Mouse (Mus musculus) ES-E14 (cell line): Measurements from ENCODE around the gene Gm9844. TPM values are rescaled to one million over a fixed set of nuclear protein-coding genes. Genes with fewer than 3 reads are reported as not detected.

Experiments used
- DNase-seq: peaks from one replicate; pipeline ENCODE4 v3.0.0-alpha.2; 2013; ENCODE audit warnings: low read depth, low spot score
- H3K27ac ChIP-seq: 2 replicates; pipeline ENCODE4 v1.5.1; 2012; ENCODE audit warnings: low read depth, mild to moderate bottlenecking, low read length, moderate library complexity, mixed read lengths; ENCODE audit not compliant: poor library complexity, insufficient read depth, severe bottlenecking
- H3K36me3 ChIP-seq: 2 replicates; pipeline ENCODE4 v1.6.1; 2012; ENCODE audit warnings: mild to moderate bottlenecking, low read length, moderate library complexity, mixed read lengths; ENCODE audit not compliant: control insufficient read depth, poor library complexity, insufficient read depth, severe bottlenecking
- H3K4me1 ChIP-seq, 2 experiments: fragments of 150-350 bp in 1 of 2; sonication (generic) in 1 of 2; 2 replicates each; pipeline ENCODE4 v1.6.1; 2012; ENCODE audit warnings: low read length in 2 of 2, mild to moderate bottlenecking in 1 of 2, mixed read lengths in 1 of 2; ENCODE audit not compliant: control insufficient read depth in 2 of 2, insufficient read depth in 2 of 2, poor library complexity in 1 of 2
- H3K4me3 ChIP-seq, 2 experiments: fragments of 150-350 bp in 1 of 2; sonication (generic) in 1 of 2; 2 replicates each; pipeline ENCODE4 v1.5.1; 2012; ENCODE audit warnings: low read length in 2 of 2, low read depth in 1 of 2, mild to moderate bottlenecking in 1 of 2, mixed read lengths in 1 of 2; ENCODE audit not compliant: insufficient read depth in 1 of 2, poor library complexity in 1 of 2, severe bottlenecking in 1 of 2
- H3K9ac ChIP-seq: 2 replicates; pipeline ENCODE4 v1.6.1; 2012; ENCODE audit warnings: low read depth, mild to moderate bottlenecking, low read length, mixed read lengths; ENCODE audit not compliant: poor library complexity, insufficient read depth, severe bottlenecking
- H3K9me3 ChIP-seq: fragments of 150-350 bp; sonication (generic); 2 replicates; pipeline ENCODE4 v1.6.1; 2012; ENCODE audit warnings: low read depth, mild to moderate bottlenecking, low read length; ENCODE audit not compliant: control insufficient read depth, insufficient read depth
- CHD2 ChIP-seq: IDR thresholded peaks from 2 replicates; pipeline ENCODE4 v1.6.1; 2014; ENCODE audit warnings: mild to moderate bottlenecking, low read depth, low read length, inconsistent platforms
- HCFC1 ChIP-seq: IDR thresholded peaks from 2 replicates; pipeline ENCODE4 v1.6.1; 2012; ENCODE audit warnings: low read length, inconsistent platforms, borderline replicate concordance; ENCODE audit not compliant: insufficient read depth
- MAFK ChIP-seq: IDR thresholded peaks from 2 replicates; pipeline ENCODE4 v1.6.1; 2014; ENCODE audit warnings: mild to moderate bottlenecking, low read depth, low read length, inconsistent platforms; ENCODE audit not compliant: insufficient read depth
- ZC3H11A ChIP-seq: IDR thresholded peaks from 2 replicates; pipeline ENCODE4 v1.6.1; 2012; ENCODE audit warnings: low read depth, mild to moderate bottlenecking, inconsistent platforms, low read length, borderline replicate concordance
- ZNF384 ChIP-seq: IDR thresholded peaks from 2 replicates; pipeline ENCODE4 v1.6.1; 2012; ENCODE audit warnings: low read depth, low read length, inconsistent platforms
- in situ Hi-C, 2 experiments: fragments of 600-800 bp; cut with MboI; formaldehyde crosslinking; loops; one replicate each; pipeline ENCODE4 v1.15.1; 2025; ENCODE audit warnings: low sequenced_read_pairs in 2 of 2, inconsistent platforms in 1 of 2; ENCODE audit not compliant: unreplicated experiment in 2 of 2
- total RNA-seq: library from RNA; depleted of rRNA; stranded (reverse); fragments of 300-350 nt; gene quantifications from 2 replicates; pipeline ENCODE4 v1.2.3, GENCODE M21; 2012

Gm9844 gene
- total RNA-seq, 1 experiment, result 6.7 TPM

- Histone ChIP-seq H3K36me3 (peaks cover 1% of the 10 kb centered on the region; the same call in 1 of the 2 replicates), H3K4me3 (peak overlapping the region; percentile 65 to 93; a peak in 3 of 4 replicates), H3K4me1 (peaks cover 1 to 24% of the 10 kb centered on the region in 2 experiments), H3K9me3 (no peaks in the 10 kb centered on the region), H3K9ac (peak overlapping the region; percentile 45; the same call in 1 of the 2 replicates), H3K27ac (no peak overlapping the region)
- no peak for TF ChIP-seq ZC3H11A
- TF ChIP-seq CHD2, result no peak
- no peak for TF ChIP-seq HCFC1
- TF ChIP-seq MAFK, result no peak
- no peak for TF ChIP-seq ZNF384
- in situ Hi-C loops, result no loop called here
- no peak for DNase-seq
Measured at GRCm38 (mm10) chr7:24903444-24903825, 41.4 kb downstream of the Gm9844 start.

GRCm38 (mm10) chr7:24904070-24904483 is 42.1 kb downstream of the Gm9844 start:
- in situ Hi-C loops, result no loop called here
- H3K4me3 ChIP-seq, result peak overlapping the region; percentile 63 to 93
- H3K9me3 ChIP-seq, result no peaks in the 10 kb centered on the region
- peaks cover 1 to 23% of the 10 kb centered on the region in 2 experiments for H3K4me1 ChIP-seq
- peak overlapping the region; percentile 70 for H3K9ac ChIP-seq
- DNase-seq, result peak; percentile 92
- H3K36me3 ChIP-seq, result peaks cover 6% of the 10 kb centered on the region; the same call in 1 of the 2 replicates
- H3K27ac ChIP-seq, result no peak overlapping the region
- TF ChIP-seq ZNF384 (no peak), CHD2 (no peak), HCFC1 (peak; percentile 74; the same call in 1 of the 2 replicates), ZC3H11A (no peak), MAFK (no peak)

GRCm38 (mm10) chr7:24904936-24905335 is 42.9 kb downstream of the Gm9844 start:
- no peak for TF ChIP-seq ZNF384
- TF ChIP-seq HCFC1, result no peak
- TF ChIP-seq CHD2, result no peak
- TF ChIP-seq ZC3H11A, result no peak
- TF ChIP-seq MAFK, result no peak
- H3K9ac ChIP-seq, result no peak overlapping the region
- in situ Hi-C loops, result no loop called here
- peaks cover 1 to 23% of the 10 kb centered on the region in 2 experiments for H3K4me1 ChIP-seq
- H3K27ac ChIP-seq, result no peak overlapping the region
- peaks cover 14% of the 10 kb centered on the region; the same call in 1 of the 2 replicates for H3K36me3 ChIP-seq
- H3K9me3 ChIP-seq, result no peaks in the 10 kb centered on the region
- no peak for DNase-seq
- peak overlapping the region; percentile 63 to 93; a peak in 2 of 4 replicates for H3K4me3 ChIP-seq

- Histone ChIP-seq H3K4me3 (peak overlapping the region in 1 of 2 experiments; percentile 29; a peak in 1 of 4 replicates), H3K9me3 (no peaks in the 10 kb centered on the region), H3K9ac (no peak overlapping the region), H3K4me1 (peaks cover 1 to 23% of the 10 kb centered on the region in 2 experiments), H3K27ac (peak overlapping the region; percentile 45), H3K36me3 (peaks cover 19% of the 10 kb centered on the region; the same call in 1 of the 2 replicates)
- DNase-seq, result no peak
- in situ Hi-C loops, result no loop called here
- TF ChIP-seq HCFC1 (no peak), CHD2 (no peak), MAFK (no peak), ZC3H11A (no peak), ZNF384 (no peak)
Measured at GRCm38 (mm10) chr7:24906551-24906950, 44.5 kb downstream of the Gm9844 start.
